Mouse (Mus musculus) stomach, postnatal 0 days (tissue): Measurements from ENCODE around the gene Rabgap1l.

Experiments used
- CTCF ChIP-seq: IDR thresholded peaks from 2 replicates; pipeline ENCODE4 v1.5.1; 2016; ENCODE audit warnings: antibody characterized with exemption, low read depth, mild to moderate bottlenecking, moderate library complexity
- EP300 ChIP-seq: optimal IDR thresholded peaks from 2 replicates; pipeline ENCODE3; 2016; ENCODE audit warnings: antibody characterized with exemption

DNA sequence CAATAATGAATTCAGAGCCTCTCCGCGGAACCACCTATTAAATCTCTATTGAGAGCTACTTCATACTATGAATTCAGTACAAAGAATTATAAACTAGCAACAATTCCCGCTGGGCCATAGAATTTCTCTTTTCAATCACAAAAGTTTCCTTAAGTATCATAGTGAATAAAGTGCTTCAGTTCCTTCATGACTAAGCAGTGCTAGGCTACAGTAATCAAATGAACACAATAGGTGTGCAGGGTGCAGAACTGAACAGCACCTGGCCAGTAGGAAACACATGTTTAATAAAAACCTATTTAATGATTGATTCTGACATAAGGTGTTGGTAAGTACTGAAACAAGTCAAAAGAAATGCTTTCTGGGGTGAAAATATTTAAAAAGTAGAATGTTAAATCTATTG, 560.9 kb downstream of the Rabgap1l start:
- TF ChIP-seq CTCF (no peak), EP300 (no peak)
